Mouse (Mus musculus) adrenal gland, adult 18-20 months (tissue): ENCODE measurements around the gene H2-DMa. TPM values are rescaled to one million over a fixed set of nuclear protein-coding genes. Genes with fewer than 3 reads are reported as not detected.
A peak's percentile ranks its signal among the peaks of the same experiment; 100 is the strongest.
"Not testable (repeated sequence)": the region's sequence is repeated elsewhere in the genome, so short reads cannot be mapped to it uniquely, and the experiment has no call there.

Experiments used
- DNase-seq, 2 experiments: peaks; one replicate each; pipeline ENCODE4 v3.0.0; 2021 to 2022; ENCODE audit warnings: low spot score in 2 of 2
- total RNA-seq, 2 experiments: library from RNA; stranded (reverse); gene quantifications; 1 replicate in 1 of 2; 2 replicates in 1 of 2; pipeline ENCODE4 v1.2.3; 2021

The H2-DMa gene
- total RNA-seq, 2 experiments from 2014 or later: 14.7 to 21.0 TPM

DNA sequence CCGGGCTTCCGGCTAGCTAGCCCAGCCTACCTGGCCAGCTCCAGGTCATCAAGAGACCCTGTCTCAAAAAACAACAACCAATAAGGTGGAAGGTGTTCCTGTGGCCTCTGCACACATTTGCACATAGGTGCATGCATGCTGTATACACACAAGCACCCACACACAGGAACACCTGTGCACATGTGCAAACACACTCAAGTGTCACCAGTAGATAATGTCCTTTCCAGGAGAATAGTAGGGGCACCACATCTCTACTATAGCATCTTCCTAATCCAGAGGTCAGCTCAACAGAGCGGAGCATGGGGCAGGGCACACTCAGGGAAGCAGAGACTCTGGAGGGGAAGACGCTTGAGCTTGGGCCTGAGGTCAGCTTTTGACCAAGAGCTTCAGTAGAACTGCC lies 24.9 kb downstream of the H2-DMa start:
- not testable (repeated sequence) for DNase-seq

DNA sequence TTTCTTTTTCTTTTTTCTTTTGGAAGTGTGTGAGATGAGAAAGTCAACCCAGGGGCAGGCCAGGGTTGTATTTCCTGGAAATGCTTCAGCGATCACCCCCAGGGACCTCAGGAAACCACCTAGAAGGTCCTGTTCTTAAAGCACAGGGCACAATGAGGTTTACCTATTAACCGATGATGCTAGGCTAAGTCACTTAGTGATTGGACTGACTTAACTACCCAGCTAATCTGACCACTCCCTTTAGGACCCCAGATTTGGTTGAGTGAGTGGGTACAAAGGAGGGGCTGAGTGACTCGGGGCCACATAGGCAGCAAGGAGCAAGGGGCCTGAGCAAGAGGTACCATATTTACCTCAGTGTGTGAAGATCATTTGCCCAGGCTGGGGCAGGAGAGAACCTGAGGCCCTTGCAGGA lies 25.6 kb downstream of the H2-DMa start:
- DNase-seq: no peak

DNA sequence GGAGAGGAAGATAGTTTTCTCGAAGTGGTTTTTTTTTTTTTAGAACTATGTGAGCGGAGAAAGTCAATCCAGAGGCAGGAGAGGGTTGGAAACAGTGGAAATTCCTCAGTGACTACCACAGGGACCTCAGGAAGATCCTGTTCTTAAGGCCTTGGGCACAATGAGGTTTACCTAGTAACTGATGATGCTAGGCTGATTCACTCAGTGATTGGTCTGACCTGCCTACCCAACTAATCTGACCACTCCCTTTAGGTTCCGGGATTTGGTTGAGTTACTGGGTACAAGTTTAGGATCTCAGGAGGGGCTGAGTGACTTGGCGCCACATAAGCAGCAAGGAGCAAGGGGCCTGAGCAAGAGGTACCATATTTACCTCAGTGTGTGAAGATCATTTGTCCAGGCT lies 33.6 kb downstream of the H2-DMa start, which contains the start of gene H2-DMb1:
Gene H2-DMb1 (plus strand): TSS at position 150 of the 400 bp plus-strand sequence.
- no peak for DNase-seq

GRCm38 (mm10) chr17:34155534-34155933 lies 36.2 kb downstream of the H2-DMa start:
- no peak for DNase-seq

DNA sequence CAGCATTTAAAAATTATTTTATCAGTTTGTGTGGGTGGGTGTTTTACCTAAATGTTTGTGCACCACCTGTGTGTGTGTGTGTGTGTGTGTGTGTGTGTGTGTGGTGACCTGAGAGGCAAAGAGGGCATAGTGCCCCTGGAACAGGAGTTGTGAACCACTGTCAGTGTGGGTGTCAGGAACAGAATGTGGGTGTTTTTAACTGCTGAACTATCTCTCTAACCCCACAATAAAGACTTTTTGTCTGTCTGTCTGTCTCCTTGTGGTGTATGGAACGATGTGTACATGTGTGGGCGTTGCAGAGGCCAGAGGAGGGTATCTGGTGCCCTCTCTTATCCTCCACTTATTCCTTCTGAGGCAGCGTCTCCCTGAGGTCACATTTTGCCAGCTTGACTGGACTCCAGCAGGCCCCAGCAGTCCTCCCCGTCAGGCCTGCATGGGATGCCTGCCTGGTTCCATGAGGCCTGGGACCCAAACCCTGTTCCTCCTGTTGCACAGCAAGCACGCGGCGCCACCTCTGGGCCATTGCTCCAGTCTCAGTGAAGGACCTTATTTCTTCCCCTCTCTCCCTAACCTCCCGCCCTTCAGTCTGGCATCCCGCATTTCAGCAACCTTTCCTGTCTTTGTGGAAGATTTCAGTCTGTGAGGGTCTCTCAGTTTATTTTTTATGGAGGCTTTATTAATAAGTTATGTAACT lies 45.0 kb downstream of the H2-DMa start:
- no peak for DNase-seq

- DNase-seq: no peak
These were observed 45.8 kb downstream of the H2-DMa start for GRCm38 (mm10) chr17:34165033-34165730.

DNA sequence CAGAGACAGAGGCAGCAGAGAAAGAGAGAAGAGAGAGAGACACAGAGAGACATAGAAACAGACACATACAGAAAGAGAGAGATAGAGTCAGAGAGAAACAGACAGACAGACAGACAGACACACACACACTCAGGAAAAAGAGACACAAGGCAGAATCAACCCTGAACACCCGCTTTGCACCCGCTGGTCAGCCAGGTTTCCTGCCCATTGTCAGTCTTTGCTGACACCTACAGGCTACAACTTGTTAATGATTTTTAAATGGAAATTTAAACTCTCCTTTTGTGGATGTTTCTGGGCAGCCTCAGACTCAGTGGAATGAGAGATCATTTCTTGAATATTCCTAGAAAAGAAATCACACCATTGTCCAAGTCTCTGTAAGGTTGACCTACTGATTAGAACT lies 49.9 kb downstream of the H2-DMa start:
- DNase-seq: no peak

DNA sequence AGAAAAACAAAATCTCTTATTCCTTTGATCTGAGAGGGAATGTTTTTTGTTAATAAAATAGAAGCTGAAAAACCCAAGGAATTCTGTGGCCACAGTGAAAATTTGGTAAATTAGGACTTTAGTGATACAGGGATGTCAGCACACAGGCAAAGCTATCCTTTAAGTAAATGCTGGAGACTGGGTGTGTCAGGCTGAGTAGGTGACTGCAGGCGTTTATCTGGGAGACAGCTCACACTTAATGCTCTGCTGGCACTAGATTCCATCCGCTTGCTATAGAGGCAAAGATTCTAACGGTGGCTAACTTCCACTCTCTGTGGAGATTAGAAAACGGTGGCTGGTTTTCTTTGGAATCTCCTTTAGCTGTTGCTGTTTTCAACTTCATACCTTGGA lies 51.1 kb downstream of the H2-DMa start:
- DNase-seq: no peak

- peak; percentile 82 to 87 for DNase-seq
These were observed 51.6 kb downstream of the H2-DMa start for GRCm38 (mm10) chr17:34170877-34171498.

- no peak for DNase-seq
These were observed 53.2 kb downstream of the H2-DMa start for GRCm38 (mm10) chr17:34172528-34172927.

- no peak for DNase-seq
These were observed 54.7 kb downstream of the H2-DMa start for GRCm38 (mm10) chr17:34174075-34174474.

- no peak for DNase-seq
These were observed 57.8 kb downstream of the H2-DMa start for GRCm38 (mm10) chr17:34177179-34177578.

DNA sequence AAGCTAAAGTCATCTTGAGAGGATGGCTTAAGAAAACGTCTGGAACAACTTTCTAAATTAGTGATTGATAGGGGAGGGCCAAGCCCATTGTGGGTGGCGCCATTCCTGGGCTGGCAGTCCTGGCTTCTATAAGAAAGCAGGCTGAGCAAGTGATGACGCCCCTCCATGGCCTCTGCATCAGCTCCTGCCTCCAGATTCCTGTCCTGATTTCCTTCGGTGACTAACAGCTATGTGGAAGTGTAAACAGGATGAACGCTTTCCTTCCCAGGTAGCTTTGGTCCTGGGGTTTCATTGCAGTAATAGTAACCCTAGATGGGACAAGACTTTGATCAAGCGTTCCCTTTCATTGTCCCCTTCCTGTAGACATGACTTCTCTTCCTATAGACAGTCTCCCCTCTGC lies 59.7 kb downstream of the H2-DMa start:
- no peak for DNase-seq

- DNase-seq: no peak
These were observed 60.8 kb downstream of the H2-DMa start for GRCm38 (mm10) chr17:34179913-34180859.

DNA sequence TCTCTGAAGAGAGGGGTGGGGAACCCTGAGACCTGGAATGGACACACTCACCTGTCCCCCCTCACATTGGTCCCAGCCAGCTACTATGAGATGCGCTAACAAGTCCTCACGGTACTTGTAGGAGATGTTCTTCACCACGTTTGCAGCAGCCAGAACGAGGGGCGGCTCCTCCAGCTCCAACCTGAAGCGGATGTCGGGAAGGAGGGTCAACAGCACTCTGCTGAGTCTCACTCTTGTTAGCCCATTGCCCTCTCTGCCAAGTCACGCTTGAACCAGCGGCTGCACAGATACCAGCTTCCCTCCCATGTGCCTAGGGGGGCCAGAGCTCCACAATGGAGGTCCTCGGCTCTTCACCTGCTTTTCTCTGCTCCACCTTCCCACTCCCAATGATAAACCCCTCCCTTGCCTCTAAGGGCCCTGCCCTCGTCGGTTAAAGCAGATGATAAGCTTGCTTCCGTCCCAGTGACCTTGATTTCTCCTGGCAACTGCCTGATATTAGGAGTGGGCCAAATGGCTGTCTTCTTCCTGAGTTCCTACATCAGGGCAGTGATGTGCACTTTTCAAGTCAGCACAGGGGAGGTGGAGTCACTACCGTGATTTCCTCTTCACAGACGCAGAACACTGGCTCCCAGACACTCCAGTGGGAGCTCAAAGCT lies 64.4 kb downstream of the H2-DMa start:
- no peak for DNase-seq

DNA sequence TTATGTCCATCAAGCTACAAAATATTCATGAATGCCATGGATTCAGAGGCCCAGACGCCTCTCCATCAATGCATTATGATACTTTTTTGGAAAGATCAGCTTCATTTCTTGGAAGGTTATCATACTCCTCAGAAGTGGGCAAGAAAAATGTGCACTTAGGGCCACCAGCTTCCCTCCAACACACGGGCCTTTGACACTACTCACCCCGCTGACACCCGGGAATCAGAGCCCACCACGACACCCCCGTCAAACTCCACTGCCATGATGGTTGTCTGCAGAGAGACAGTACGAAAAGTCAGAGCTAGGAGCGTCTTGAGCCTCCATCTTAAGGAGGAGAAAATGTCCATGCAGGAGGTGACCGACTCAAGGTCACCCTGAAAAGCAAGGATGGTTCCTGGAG lies 66.2 kb downstream of the H2-DMa start:
- no peak for DNase-seq

DNA sequence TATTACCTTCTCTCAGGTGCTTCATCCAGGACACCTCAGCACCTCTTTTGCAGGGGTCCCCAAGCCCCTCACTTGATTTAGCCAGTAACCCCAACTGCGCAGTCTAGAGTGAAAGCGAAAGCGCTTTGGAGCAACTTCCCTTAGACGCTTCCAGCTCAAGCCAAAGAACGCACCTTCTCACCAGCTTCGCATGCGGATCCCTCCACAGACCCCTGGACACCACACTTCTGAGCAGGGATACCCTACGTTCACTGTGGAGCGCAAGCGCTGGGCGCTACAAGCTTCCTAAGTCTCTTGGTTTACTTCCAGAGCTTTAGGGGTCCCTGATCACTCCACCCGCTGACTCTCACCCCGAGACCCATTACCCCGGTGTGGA lies 67.5 kb downstream of the H2-DMa start:
- DNase-seq: no peak

DNA sequence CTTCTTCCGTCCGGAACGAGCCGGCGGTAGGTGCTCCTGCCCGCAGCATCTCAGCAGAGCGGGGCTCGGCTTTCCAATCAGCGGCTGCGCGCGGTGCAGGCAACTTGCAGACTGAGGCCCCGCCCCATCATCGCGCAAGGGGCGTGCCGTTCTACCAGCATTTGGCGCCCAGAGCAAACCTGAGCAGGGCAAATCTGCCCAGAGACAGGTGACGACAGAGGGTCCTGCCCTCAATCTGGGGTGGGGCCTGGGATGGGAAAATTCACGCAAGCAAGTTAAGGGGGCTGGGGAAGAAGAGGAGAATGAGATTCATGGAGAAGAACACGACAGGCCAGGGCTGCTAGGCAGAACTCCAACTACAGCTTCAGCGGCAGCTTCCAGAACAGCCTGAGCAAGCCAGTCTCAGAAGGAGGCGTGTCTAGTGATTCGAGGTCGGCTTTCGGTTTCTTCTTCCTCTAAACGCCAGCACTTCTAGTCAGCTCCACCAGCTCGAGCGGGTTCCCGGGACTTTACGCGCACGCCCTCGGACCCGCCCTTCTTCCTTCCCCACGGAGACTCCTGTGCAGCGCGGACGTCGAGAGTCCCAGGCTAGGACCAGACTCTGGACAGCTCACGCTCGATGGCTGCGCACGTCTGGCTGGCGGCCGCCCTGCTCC lies 68.0 kb downstream of the H2-DMa start, which contains the start of the genes Tap1 and Psmb9:
Gene Tap1 (plus strand): TSS at position 293 of the 656 bp plus-strand sequence.
Gene Psmb9 (minus strand): TSS at position 504 of the 656 bp plus-strand sequence.
- peak; percentile 99 to 100 for DNase-seq

- peak in 1 of 2 experiments; percentile 54 for DNase-seq
These were observed 68.7 kb downstream of the H2-DMa start for GRCm38 (mm10) chr17:34188010-34188409.
